Mouse (Mus musculus): ENCODE results near the gene Il31ra.

- peak; percentile 29 for TF ChIP-seq CTCF (IDR thresholded peaks at IDR 0.05)
- TF ChIP-seq POLR2A (IDR thresholded peaks at IDR 0.05; ENCODE audit: insufficient read depth, low read depth, low read length) = no peak
These were observed 27.4 kb upstream of the Il31ra start for GRCm38 (mm10) chr13:112621592-112621991.
